Mouse (Mus musculus): Measurements from ENCODE around the gene Tgfbrap1. TPM values are rescaled to one million over a fixed set of nuclear protein-coding genes. Genes with fewer than 3 reads are reported as not detected.

Gene Tgfbrap1
- polyA plus RNA-seq (2012; ENCODE audit: insufficient read depth, insufficient read length, low replicate concordance, missing spikeins): not detected in 2 replicates

DNA sequence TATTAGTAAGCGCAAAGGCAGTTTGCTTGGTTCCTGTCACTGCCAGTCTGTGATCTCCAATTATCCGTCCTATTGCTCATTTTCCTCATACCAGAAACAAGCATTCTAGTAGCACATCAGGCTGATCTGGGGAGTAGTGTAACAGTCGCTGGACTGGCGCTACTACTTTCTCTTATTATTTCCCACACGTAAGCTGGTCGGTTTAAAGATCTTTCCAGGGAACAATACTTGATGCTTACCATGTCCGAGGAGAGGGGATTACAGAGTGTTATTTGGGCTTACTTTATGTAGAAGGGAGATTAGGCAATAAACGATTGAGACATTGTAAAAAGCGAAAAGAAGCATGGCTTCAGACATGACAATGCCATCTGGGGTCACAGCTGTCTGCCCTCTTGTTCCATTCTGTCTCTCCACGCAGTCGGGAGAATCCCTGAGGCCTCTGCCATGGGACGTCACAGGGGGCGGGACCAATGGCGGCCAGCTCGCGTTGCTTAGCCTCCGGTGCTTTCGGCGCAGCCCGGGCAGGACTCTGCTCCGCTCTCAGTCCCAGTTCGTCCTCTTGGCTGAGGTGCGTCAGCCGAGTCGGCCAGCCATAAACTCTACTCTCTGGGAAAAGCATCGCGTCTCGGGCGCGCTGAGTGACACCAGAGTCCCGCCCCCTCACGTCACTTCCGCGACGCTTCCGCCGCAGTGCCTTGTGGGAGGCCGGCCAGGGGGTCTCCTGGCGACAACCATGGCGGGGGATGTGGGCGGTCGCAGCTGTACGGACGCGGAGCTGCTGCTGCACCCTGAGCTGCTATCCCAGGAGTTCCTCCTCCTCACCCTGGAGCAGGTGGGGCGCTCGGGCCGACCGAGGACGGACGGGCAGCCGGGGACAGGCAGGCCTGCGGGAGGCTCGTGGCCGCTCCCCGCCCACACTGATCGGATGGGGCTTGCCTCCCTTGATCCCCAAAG, at the start of gene Tgfbrap1, which contains the start of gene AI597479:
TSS of gene Tgfbrap1 (minus strand) at position 607 of the 954 bp plus-strand sequence.
TSS of gene AI597479 (plus strand) at position 680 of the 954 bp plus-strand sequence.
- peak within 1 kb of the TSS; percentile 79 for H3K4me3 ChIP-seq (ENCODE audit: insufficient read depth, low read depth, low read length)
- under 1% methylated on average over 57 of the region's 57 CpGs for WGBS
- peak within 1 kb of the TSS; percentile 93 for H3K27ac ChIP-seq (ENCODE audit: insufficient read depth, low read depth, low read length)
- TF ChIP-seq POLR2A (IDR thresholded peaks at IDR 0.05; ENCODE audit: insufficient read depth, low read depth, low read length): peak; percentile 86
- no peak for TF ChIP-seq CTCF (IDR thresholded peaks at IDR 0.05; ENCODE audit: insufficient read depth, low read depth, low read length)
- H3K4me1 ChIP-seq (ENCODE audit: control insufficient read depth, insufficient read depth, low read length): no peaks in the 10 kb centered on the region

DNA sequence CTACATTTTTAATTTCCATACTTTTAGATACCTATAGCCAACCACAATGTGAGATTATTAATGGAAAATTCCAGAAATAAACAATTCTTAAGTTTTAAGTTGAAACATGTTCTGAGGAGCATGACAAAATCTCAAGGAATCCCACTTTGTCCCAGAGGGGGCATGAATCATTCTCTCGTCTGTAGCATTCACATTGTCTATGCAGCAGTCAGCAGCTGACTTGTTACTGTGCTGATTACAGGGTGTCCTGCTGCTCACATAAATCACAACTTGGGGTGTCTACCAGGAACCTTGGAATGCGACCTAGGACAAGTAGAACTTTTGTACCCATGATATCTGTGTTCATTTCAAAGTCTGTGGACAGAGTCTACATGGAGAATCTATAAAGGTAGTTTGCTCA, 49.0 kb upstream of the Tgfbrap1 start:
- no peak for TF ChIP-seq CTCF (IDR thresholded peaks at IDR 0.05; ENCODE audit: insufficient read depth, low read depth, low read length)
- no peak for TF ChIP-seq POLR2A (IDR thresholded peaks at IDR 0.05; ENCODE audit: insufficient read depth, low read depth, low read length)
- peaks cover 12% of the 10 kb centered on the region for H3K4me1 ChIP-seq (ENCODE audit: control insufficient read depth, insufficient read depth, low read length)
- WGBS: 50% methylated on average over 2 of the region's 2 CpGs

DNA sequence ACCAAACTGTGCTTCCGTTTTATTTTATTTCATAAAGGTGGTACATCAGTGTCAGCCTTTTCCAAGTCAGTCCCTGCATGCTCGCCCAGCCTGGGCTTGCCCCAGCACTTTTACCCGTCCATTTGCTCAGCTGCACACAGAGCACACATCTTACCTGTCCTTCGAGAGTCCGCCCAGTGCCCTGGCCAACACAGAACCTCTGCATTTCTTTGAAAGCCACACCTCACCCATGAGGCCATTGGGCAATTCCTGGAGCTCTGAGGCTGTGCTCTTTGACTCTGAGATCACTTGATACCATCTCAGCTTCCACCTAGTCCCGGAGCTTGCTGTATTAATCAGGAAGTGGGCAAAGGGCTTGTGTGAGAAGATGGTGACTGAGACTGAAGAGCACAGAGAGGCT, 47.0 kb upstream of the Tgfbrap1 start:
- no peak overlapping the region for H3K27ac ChIP-seq (ENCODE audit: insufficient read depth, low read depth, low read length)
- H3K4me3 ChIP-seq (ENCODE audit: insufficient read depth, low read depth, low read length): no peak overlapping the region
- WGBS: 82% methylated on average over 6 of the region's 6 CpGs
- H3K4me1 ChIP-seq (ENCODE audit: control insufficient read depth, insufficient read depth, low read length): peaks cover 20% of the 10 kb centered on the region
- no peak for TF ChIP-seq CTCF (IDR thresholded peaks at IDR 0.05; ENCODE audit: insufficient read depth, low read depth, low read length)
- TF ChIP-seq POLR2A (IDR thresholded peaks at IDR 0.05; ENCODE audit: insufficient read depth, low read depth, low read length): no peak

More for the DNA sequence above, 49.0 kb upstream of the Tgfbrap1 start:
- Histone ChIP-seq H3K27ac (ENCODE audit: insufficient read depth, low read depth, low read length) (no peak overlapping the region), H3K4me3 (ENCODE audit: insufficient read depth, low read depth, low read length) (no peak overlapping the region)

DNA sequence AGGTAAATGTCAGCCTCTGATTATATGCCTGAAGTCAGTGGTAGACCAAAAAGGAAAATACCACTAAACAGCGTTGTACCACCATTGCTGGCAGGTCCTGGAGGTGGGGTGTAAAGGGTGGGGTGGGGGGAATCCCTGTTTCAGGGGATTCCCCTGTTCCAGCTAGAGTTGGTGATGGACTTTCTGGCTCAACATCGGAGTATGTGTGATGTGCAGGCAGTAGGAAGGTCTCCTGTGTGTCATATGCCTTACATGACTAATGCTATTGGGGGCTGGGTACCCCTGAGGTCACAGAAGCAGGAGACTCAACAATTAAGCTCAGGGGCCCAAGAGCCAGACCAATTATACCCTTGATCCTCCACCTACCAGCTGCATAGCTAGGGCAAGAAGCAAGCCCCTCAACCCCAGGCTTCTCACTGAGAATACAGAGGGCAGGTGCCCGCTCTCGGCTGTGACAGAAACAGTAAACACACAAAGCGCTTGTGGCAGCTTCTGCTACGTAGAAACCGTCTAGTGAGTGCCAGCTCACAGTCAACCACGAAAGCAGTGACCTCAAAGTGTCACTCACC, 46.0 kb upstream of the Tgfbrap1 start:
- no peak overlapping the region for H3K4me3 ChIP-seq (ENCODE audit: insufficient read depth, low read depth, low read length)
- WGBS: 78% methylated on average over 8 of the region's 8 CpGs
- TF ChIP-seq POLR2A (IDR thresholded peaks at IDR 0.05; ENCODE audit: insufficient read depth, low read depth, low read length): no peak
- TF ChIP-seq CTCF (IDR thresholded peaks at IDR 0.05; ENCODE audit: insufficient read depth, low read depth, low read length): no peak
- peaks cover 20% of the 10 kb centered on the region for H3K4me1 ChIP-seq (ENCODE audit: control insufficient read depth, insufficient read depth, low read length)
- no peak overlapping the region for H3K27ac ChIP-seq (ENCODE audit: insufficient read depth, low read depth, low read length)

DNA sequence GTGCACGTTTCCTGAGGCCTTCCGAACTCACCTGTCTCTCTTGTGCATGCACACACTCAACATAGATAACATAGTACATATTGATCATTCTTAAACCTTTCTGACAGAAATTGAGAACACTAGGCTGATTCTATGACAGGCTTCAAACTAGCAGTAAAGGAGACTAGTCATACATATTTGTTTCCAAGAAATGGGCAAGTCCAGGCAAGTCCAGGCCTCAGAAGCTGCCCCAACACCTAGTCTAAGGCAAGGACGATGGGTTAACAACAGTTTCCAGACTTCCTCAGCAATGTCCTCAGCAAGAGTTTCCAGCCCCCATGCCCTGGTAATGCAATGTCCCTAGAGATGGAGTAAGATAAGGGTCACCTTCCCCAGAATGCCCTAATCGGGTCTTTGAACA, 45.4 kb upstream of the Tgfbrap1 start:
- TF ChIP-seq CTCF (IDR thresholded peaks at IDR 0.05; ENCODE audit: insufficient read depth, low read depth, low read length) (no peak), POLR2A (IDR thresholded peaks at IDR 0.05; ENCODE audit: insufficient read depth, low read depth, low read length) (no peak)
- WGBS: 92% methylated on average over 4 of the region's 4 CpGs
- Histone ChIP-seq H3K27ac (ENCODE audit: insufficient read depth, low read depth, low read length) (no peak overlapping the region), H3K4me3 (ENCODE audit: insufficient read depth, low read depth, low read length) (no peak overlapping the region), H3K4me1 (ENCODE audit: control insufficient read depth, insufficient read depth, low read length) (peaks cover 20% of the 10 kb centered on the region)

DNA sequence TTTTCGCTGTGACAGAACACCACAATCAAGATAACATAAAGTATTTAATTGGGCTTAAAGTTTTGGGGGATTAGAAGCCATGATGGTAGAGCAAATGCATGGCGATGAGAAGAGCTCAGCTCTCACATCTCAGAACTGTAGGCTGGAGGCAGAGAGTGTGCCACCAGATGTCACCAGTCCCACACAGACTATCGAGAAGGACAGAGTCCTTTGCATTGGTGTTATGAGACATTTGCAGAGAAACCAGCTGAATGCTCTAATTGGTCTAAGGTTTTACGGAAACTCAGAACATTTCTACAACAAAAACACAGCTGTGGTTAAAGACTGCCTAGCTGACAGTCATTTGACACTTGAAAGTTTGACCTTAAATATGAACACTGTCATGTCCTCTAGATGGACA, 44.8 kb upstream of the Tgfbrap1 start:
- H3K4me3 ChIP-seq (ENCODE audit: insufficient read depth, low read depth, low read length): no peak overlapping the region
- WGBS: 48% methylated on average over 4 of the region's 4 CpGs
- peaks cover 20% of the 10 kb centered on the region for H3K4me1 ChIP-seq (ENCODE audit: control insufficient read depth, insufficient read depth, low read length)
- H3K27ac ChIP-seq (ENCODE audit: insufficient read depth, low read depth, low read length): no peak overlapping the region; the same call in 1 of the 2 replicates
- TF ChIP-seq POLR2A (IDR thresholded peaks at IDR 0.05; ENCODE audit: insufficient read depth, low read depth, low read length): no peak
- no peak for TF ChIP-seq CTCF (IDR thresholded peaks at IDR 0.05; ENCODE audit: insufficient read depth, low read depth, low read length)

DNA sequence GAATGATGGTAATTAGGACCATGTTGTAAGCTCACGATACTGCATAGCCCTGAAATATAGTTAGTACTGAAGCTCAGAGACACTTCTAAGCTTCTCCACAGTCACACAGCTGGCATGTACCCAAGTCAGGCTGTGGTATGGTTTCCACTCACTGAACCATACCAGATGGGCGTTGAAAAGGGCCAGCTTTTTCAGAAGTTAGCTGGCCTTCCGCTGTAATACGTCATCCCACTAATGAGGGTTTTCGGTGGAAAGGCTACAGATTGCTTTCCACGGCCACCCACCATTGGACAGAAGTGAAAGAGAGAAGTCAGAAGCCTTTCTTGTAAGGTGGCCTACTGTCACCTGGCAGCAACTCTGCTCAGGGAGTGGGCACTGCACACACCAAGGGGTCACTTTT, 44.4 kb upstream of the Tgfbrap1 start:
- no peak for TF ChIP-seq CTCF (IDR thresholded peaks at IDR 0.05; ENCODE audit: insufficient read depth, low read depth, low read length)
- peak overlapping the region; percentile 31 for H3K27ac ChIP-seq (ENCODE audit: insufficient read depth, low read depth, low read length)
- no peak overlapping the region for H3K4me3 ChIP-seq (ENCODE audit: insufficient read depth, low read depth, low read length)
- 52% methylated on average over 6 of the region's 6 CpGs for WGBS
- peaks cover 20% of the 10 kb centered on the region for H3K4me1 ChIP-seq (ENCODE audit: control insufficient read depth, insufficient read depth, low read length)

DNA sequence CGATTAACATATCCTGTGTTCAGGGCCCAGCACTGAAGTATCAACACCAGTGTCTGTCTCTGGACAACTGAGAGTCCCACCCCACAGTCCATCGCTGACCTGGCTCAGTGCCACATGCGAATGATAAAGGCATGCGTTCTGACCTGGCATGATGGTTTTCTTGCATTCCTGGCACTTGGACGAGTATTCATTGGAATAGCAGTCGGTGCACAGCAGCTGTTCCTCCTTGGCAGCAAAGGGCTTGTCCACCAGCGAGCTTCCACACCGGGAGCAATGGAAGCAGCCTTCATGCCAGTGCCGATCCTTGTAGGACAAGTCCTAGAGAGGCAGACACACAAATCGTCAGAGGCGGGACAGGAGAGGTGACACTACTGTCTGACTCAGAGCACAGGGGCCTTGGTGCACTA, 43.1 kb upstream of the Tgfbrap1 start:
- TF ChIP-seq CTCF (IDR thresholded peaks at IDR 0.05; ENCODE audit: insufficient read depth, low read depth, low read length) (no peak), POLR2A (IDR thresholded peaks at IDR 0.05; ENCODE audit: insufficient read depth, low read depth, low read length) (no peak)
- 50% methylated on average over 11 of the region's 11 CpGs for WGBS
- peaks cover 19% of the 10 kb centered on the region for H3K4me1 ChIP-seq (ENCODE audit: control insufficient read depth, insufficient read depth, low read length)
- H3K27ac ChIP-seq (ENCODE audit: insufficient read depth, low read depth, low read length): no peak overlapping the region
- H3K4me3 ChIP-seq (ENCODE audit: insufficient read depth, low read depth, low read length): no peak overlapping the region
